Mouse (Mus musculus): Measurements from ENCODE around the gene Gm20517.
A peak's percentile ranks its signal among the peaks of the same experiment; 100 is the strongest.
"Not testable (repeated sequence)": the region's sequence is repeated elsewhere in the genome, so short reads cannot be mapped to it uniquely, and the experiment has no call there.

The Gm20517 gene

GRCm38 (mm10) chr17:47628851-47629676 lies 17.7 kb downstream of the Gm20517 start:
- peak; percentile 96 to 98 for DNase-seq

GRCm38 (mm10) chr17:47629717-47630677 lies 18.6 kb downstream of the Gm20517 start:
- peak in 1 of 2 experiments; percentile 79 for DNase-seq

- DNase-seq = no peak
Observed at GRCm38 (mm10) chr17:47630678-47631065, 19.3 kb downstream of the Gm20517 start, which contains the start of gene Usp49. Usp49 (plus strand) TSS chr17:47630690.

- no peak for DNase-seq
Observed at GRCm38 (mm10) chr17:47632181-47632840, 20.9 kb downstream of the Gm20517 start.

- no peak for DNase-seq
Observed at GRCm38 (mm10) chr17:47633999-47634770, 22.8 kb downstream of the Gm20517 start.

GRCm38 (mm10) chr17:47642992-47643391 lies 31.6 kb downstream of the Gm20517 start:
- no peak for DNase-seq

- peak; percentile 19 to 61 for DNase-seq
Observed at GRCm38 (mm10) chr17:47646683-47647082, 35.3 kb downstream of the Gm20517 start.

- no peak for DNase-seq
Observed at GRCm38 (mm10) chr17:47648966-47649365, 37.6 kb downstream of the Gm20517 start.

- DNase-seq = no peak
Observed at GRCm38 (mm10) chr17:47651953-47652352, 40.6 kb downstream of the Gm20517 start.

- DNase-seq = not testable (repeated sequence)
Observed at GRCm38 (mm10) chr17:47654346-47654745, 43.0 kb downstream of the Gm20517 start.

- DNase-seq = no peak
Observed at GRCm38 (mm10) chr17:47655697-47656096, 44.3 kb downstream of the Gm20517 start.

GRCm38 (mm10) chr17:47657901-47658300 lies 46.5 kb downstream of the Gm20517 start:
- no peak for DNase-seq

- DNase-seq = no peak
Observed at GRCm38 (mm10) chr17:47658741-47659243, 47.4 kb downstream of the Gm20517 start.

GRCm38 (mm10) chr17:47663009-47663713 lies 51.8 kb downstream of the Gm20517 start:
- no peak for DNase-seq

GRCm38 (mm10) chr17:47664474-47664873 lies 53.1 kb downstream of the Gm20517 start:
- no peak for DNase-seq

- DNase-seq = no peak
Observed at GRCm38 (mm10) chr17:47669166-47669565, 57.8 kb downstream of the Gm20517 start.

GRCm38 (mm10) chr17:47671988-47672310 lies 60.6 kb downstream of the Gm20517 start:
- DNase-seq = no peak

GRCm38 (mm10) chr17:47672311-47673111 lies 61.1 kb downstream of the Gm20517 start:
- DNase-seq = peak; percentile 35 to 66

GRCm38 (mm10) chr17:47676581-47676980 lies 65.2 kb downstream of the Gm20517 start:
- DNase-seq = peak; percentile 78 to 86

- DNase-seq = no peak
Observed at GRCm38 (mm10) chr17:47678238-47678637, 66.8 kb downstream of the Gm20517 start.
